Mouse (Mus musculus) lung, postnatal 0 days (tissue): ENCODE measurements at regions not wholly inside any gene's neighbourhood (a gene's known extent, or its start where the extent isn't known, plus 50 kb on each side); places are given as distances from the start of the nearest gene placed in this dataset.

Source experiments
- ATAC-seq: fragments of 200-750 bp; cut with Nextera tagmentation; 2 replicates; pipeline ENCODE4 v1.8.0; 2017; ENCODE audit warnings: moderate library complexity
- DNase-seq: peaks from one replicate; pipeline ENCODE4 v3.0.0-alpha.2; 2016; ENCODE audit warnings: low spot score
- H3K27ac ChIP-seq: fragments of 300-500 bp; sonication (generic); 2 replicates; pipeline ENCODE4 v1.5.1; 2014; ENCODE audit warnings: antibody characterized with exemption, mild to moderate bottlenecking, low read length, mixed read lengths
- H3K27me3 ChIP-seq: fragments of 300-500 bp; sonication (generic); replicated peaks from 2 replicates; pipeline ENCODE4 v1.6.1; 2014; ENCODE audit warnings: low read length, mixed read lengths; ENCODE audit not compliant: insufficient read depth
- H3K36me3 ChIP-seq: fragments of 300-500 bp; sonication (generic); 2 replicates; pipeline ENCODE4 v1.6.1; 2014; ENCODE audit warnings: low read length, mixed read lengths; ENCODE audit not compliant: insufficient read depth
- H3K4me1 ChIP-seq: fragments of 300-500 bp; sonication (generic); 2 replicates; pipeline ENCODE4 v1.6.1; 2014; ENCODE audit warnings: antibody characterized with exemption, low read depth, low read length, mixed read lengths; ENCODE audit not compliant: insufficient read depth
- H3K4me2 ChIP-seq: fragments of 300-500 bp; sonication (generic); replicated peaks from 2 replicates; pipeline ENCODE4 v1.6.1; 2014; ENCODE audit warnings: low read depth, mild to moderate bottlenecking, low read length, moderate library complexity, mixed read lengths
- H3K4me3 ChIP-seq: fragments of 300-500 bp; sonication (generic); 2 replicates; pipeline ENCODE4 v1.5.1; 2014; ENCODE audit warnings: low read depth, low read length
- H3K9ac ChIP-seq: fragments of 300-500 bp; sonication (generic); replicated peaks from 2 replicates; pipeline ENCODE4 v1.6.1; 2014; ENCODE audit warnings: low read depth, mild to moderate bottlenecking
- H3K9me3 ChIP-seq: fragments of 300-500 bp; sonication (generic); 2 replicates; pipeline ENCODE4 v1.6.1; 2016; ENCODE audit warnings: low read length, mixed read lengths
- CTCF ChIP-seq: IDR thresholded peaks from 2 replicates; pipeline ENCODE4 v1.5.1; 2016; ENCODE audit warnings: antibody characterized with exemption, mild to moderate bottlenecking
- EP300 ChIP-seq: IDR thresholded peaks from 2 replicates; pipeline ENCODE4 v1.6.1; 2016; ENCODE audit warnings: antibody characterized with exemption, mild to moderate bottlenecking, control low read depth
- WGBS: fragments of 180-500 bp; shearing (Covaris S2); extraction: QIAGEN DNeasy Blood & Tissue Kit; methylation state at CpG from one replicate; pipeline ENCODE4 v1.1.7; 2014; 5-methylcytosine and 5-hydroxymethylcytosine counted together

DNA sequence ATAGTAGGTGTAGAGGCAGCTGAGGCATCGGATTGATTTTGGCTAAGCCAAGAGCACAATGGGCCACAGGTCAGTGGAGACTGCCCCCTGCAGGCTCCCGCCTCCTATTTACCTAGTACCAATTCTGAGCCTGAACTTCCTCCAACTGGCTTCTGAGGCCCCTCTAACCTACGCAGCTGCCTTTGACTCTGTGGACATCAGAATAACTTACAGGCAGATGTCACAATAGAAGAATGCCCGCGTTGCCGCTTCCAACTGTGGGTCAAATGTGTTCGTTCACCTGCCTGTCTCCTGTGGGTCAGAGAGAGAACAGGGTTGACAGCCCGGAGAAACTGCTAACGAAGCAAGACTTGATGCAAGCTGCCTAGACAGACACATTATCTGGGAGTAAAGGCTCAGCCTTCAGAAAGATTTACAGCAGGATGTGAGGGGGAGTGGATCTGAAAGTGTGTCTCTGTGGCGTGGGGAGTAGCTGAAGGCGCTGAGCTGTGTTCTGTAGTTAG, 153.2 kb downstream of the Gm10260 start:
- ATAC-seq (peak; percentile 44), DNase-seq (peak; percentile 55)
- Histone ChIP-seq H3K4me1 (no peaks in the 10 kb centered on the region), H3K27me3 (no peaks in the 10 kb centered on the region), H3K4me3 (no peak overlapping the region), H3K9me3 (no peaks in the 10 kb centered on the region), H3K27ac (no peak overlapping the region), H3K36me3 (no peaks in the 10 kb centered on the region), H3K9ac (no peak overlapping the region), H3K4me2 (no peak overlapping the region)
- TF ChIP-seq CTCF = peak; percentile 69
- no peak for TF ChIP-seq EP300
- 42% methylated on average over 11 of the region's 11 CpGs for WGBS

DNA sequence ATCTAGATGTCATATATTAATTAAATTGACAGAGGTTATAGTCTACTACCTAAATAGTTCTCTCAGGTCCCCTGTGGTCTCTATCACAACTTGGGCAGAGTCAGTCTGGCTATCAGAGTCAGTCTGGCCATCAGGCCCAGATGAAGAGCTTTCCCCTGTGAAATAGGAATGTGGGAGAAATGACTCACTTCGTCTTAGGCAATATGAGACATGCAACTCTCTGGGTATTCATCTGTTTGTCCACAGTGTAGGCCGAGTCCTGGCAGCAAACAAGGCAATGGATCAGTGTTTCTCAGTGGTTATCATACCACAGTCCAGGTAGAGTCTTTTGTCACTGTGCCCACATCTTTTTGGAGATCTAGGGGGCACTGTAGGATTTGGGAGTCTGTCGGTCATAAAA, 156.0 kb downstream of the Gm10260 start:
- H3K27me3 ChIP-seq = no peaks in the 10 kb centered on the region
- no peak overlapping the region for H3K9ac ChIP-seq
- H3K4me2 ChIP-seq = no peak overlapping the region
- ATAC-seq (no peak), DNase-seq (peak; percentile 30)
- no peaks in the 10 kb centered on the region for H3K36me3 ChIP-seq
- WGBS = 73% methylated on average over 3 of the region's 3 CpGs
- H3K4me3 ChIP-seq = no peak overlapping the region
- H3K27ac ChIP-seq = no peak overlapping the region
- H3K9me3 ChIP-seq = no peaks in the 10 kb centered on the region
- TF ChIP-seq EP300 = no peak
- no peak for TF ChIP-seq CTCF
- no peaks in the 10 kb centered on the region for H3K4me1 ChIP-seq

DNA sequence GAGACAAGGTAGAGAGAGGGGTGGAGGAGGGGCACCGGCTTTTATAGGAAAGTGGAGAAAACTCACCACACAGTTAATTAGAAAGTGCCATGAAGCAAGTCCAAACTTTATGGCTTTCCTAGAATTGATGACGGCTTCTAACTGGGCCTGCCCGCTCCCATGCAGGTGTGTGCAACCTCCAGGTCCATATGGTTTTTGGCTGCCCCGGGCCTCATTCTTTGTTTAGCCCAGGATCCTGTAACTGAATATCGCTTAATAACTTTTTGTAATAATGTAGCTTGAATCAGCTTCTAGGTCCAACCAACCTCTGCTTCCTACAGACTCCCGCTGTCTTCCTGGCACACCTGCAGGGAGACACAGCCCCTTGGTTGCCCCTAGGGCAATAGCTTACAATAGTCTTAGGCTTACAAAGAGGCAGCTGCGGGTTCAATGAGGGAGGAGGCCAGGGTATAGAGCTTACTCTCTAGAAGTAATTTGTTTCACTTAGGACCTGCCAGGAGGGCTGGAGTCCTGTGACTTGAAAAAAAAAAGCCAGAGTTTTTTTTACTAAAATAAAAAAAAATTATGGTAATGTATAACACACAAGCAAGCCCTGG, 159.2 kb downstream of the Gm10260 start:
- Histone ChIP-seq H3K4me3 (no peak overlapping the region), H3K9ac (no peak overlapping the region), H3K27ac (no peak overlapping the region), H3K4me1 (no peaks in the 10 kb centered on the region), H3K9me3 (no peaks in the 10 kb centered on the region), H3K27me3 (no peaks in the 10 kb centered on the region), H3K4me2 (no peak overlapping the region), H3K36me3 (no peaks in the 10 kb centered on the region)
- WGBS = 93% methylated on average over 7 of the region's 7 CpGs
- TF ChIP-seq CTCF = no peak
- TF ChIP-seq EP300 = no peak
- DNase-seq (no peak), ATAC-seq (no peak)

DNA sequence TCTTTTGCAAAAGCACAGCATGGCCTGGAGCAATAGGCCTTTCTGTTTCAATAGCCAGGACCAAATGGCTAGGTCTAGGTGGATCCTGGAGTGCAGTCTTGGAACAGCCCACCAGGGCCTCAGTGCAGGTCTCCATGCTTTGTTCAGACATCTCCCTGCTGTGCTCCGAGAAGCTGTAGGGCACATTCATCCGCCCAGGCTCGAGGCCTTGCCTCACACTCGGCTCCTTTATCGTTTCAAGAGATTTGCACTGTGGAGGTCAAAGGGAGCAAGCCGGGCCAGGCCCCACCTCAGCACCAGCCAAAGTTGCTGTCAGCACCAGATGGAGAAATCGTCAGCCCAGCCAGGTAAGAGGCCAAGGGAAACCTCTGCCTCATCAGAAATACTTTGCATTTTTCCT, 160.3 kb downstream of the Gm10260 start:
- Histone ChIP-seq H3K36me3 (no peaks in the 10 kb centered on the region), H3K27ac (no peak overlapping the region), H3K9me3 (no peaks in the 10 kb centered on the region), H3K4me2 (no peak overlapping the region), H3K4me3 (no peak overlapping the region), H3K9ac (no peak overlapping the region), H3K27me3 (no peaks in the 10 kb centered on the region), H3K4me1 (no peaks in the 10 kb centered on the region)
- no peak for DNase-seq
- 74% methylated on average over 7 of the region's 7 CpGs for WGBS
- TF ChIP-seq EP300 (no peak), CTCF (no peak)
- no peak for ATAC-seq

DNA sequence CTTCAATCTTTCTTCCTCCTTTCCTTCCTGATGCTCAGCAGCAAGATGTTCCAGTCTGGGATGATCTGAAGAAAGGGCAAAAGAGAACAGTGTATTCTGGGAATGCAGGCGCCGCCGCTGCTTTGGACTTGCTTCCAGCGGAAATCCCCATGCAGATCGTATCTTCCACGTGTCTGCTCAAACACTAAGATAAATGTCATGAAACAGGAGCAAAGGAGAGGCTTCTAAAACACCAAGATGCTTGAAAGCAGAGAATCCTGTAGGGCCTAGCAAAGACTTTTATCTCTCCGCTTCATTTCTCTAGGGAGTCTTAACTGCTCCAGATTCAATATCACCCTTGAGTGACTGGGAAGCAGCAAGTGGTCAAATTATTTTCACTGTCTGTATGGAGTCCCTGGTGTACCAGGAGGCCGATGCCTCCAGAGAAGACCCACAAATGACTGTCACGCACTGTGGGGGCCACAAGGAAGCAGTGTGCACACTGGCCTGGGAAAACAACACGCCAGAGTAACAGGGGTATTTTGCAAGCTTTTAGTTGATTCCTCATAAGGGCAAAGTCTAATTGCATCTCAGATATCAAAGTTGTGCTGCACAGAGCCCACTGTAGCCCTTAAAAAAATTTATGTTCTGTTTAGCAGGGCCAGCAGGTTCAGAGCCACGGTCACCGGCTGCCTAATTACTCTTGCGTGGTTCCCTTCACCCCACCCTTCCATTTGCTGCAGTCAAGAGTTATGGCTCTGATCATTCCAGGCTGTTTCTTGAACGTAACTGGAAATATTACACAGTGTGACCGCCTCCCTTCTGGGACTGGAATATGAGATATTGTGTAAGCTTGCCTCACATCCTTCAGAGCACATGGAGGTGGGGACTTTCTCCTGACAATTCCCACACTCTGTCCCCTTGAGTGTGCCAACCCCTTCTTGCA, 161.7 kb downstream of the Gm10260 start:
- no peak overlapping the region for H3K4me3 ChIP-seq
- TF ChIP-seq EP300 (no peak), CTCF (no peak)
- no peaks in the 10 kb centered on the region for H3K9me3 ChIP-seq
- H3K4me1 ChIP-seq = no peaks in the 10 kb centered on the region
- ATAC-seq (peak; percentile 55), DNase-seq (peak; percentile 52)
- no peak overlapping the region for H3K27ac ChIP-seq
- H3K4me2 ChIP-seq = no peak overlapping the region
- no peaks in the 10 kb centered on the region for H3K27me3 ChIP-seq
- 67% methylated on average over 15 of the region's 15 CpGs for WGBS
- H3K9ac ChIP-seq = no peak overlapping the region
- no peaks in the 10 kb centered on the region for H3K36me3 ChIP-seq

DNA sequence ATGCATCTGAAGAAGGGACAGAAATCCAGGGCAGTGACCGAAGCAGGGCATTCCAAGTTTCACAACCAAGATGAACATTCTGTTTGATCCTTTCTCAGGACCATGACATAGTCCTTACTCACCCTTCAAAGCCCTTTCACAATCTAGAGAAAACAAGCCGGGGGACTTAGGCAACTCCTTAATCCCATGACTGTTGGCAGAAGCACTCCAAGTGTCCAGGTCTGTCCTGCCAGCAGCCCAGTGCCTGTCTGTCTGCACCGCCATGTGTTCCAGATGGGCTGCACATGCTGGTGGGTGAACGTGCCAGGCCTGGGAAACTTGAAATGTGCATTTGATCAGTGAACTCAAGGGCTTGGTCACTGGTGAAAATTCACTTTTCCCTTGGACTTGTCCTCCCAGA, 165.6 kb downstream of the Gm10260 start:
- H3K27ac ChIP-seq = no peak overlapping the region
- H3K4me3 ChIP-seq = no peak overlapping the region
- no peaks in the 10 kb centered on the region for H3K4me1 ChIP-seq
- TF ChIP-seq EP300 (peak; percentile 79), CTCF (no peak)
- H3K9me3 ChIP-seq = no peaks in the 10 kb centered on the region
- H3K27me3 ChIP-seq = no peaks in the 10 kb centered on the region
- H3K4me2 ChIP-seq = no peak overlapping the region
- no peaks in the 10 kb centered on the region for H3K36me3 ChIP-seq
- DNase-seq = peak; percentile 71
- no peak overlapping the region for H3K9ac ChIP-seq
- ATAC-seq = peak; percentile 89
- 69% methylated on average over 4 of the region's 4 CpGs for WGBS
